Mouse (Mus musculus) limb, embryonic 14.5 days (tissue): Measurements from ENCODE around the gene Otud3. TPM values are rescaled to one million over a fixed set of nuclear protein-coding genes. Genes with fewer than 3 reads are reported as not detected.

Experiments used
- ATAC-seq: fragments of 200-750 bp; cut with Nextera tagmentation; 2 replicates; pipeline ENCODE4 v1.8.0; 2017; ENCODE audit warnings: low read depth, moderate number of reproducible peaks, moderate TSS enrichment; ENCODE audit not compliant: low FRiP score
- DNase-seq: peaks from one replicate; pipeline ENCODE4 v3.0.0-alpha.2; 2015; ENCODE audit warnings: low spot score
- H3K27ac ChIP-seq: fragments of 300-500 bp; sonication (generic); replicated peaks from 2 replicates; pipeline ENCODE4 v1.5.1; 2014; ENCODE audit warnings: low read depth, mild to moderate bottlenecking, low read length, moderate library complexity, mixed read lengths
- H3K27me3 ChIP-seq: fragments of 300-500 bp; sonication (generic); 2 replicates; pipeline ENCODE4 v1.6.1; 2014; ENCODE audit warnings: low read length, mixed read lengths; ENCODE audit not compliant: control insufficient read depth, insufficient read depth
- H3K36me3 ChIP-seq: fragments of 300-500 bp; sonication (generic); 2 replicates; pipeline ENCODE4 v1.6.1; 2014; ENCODE audit warnings: mild to moderate bottlenecking, low read length, moderate library complexity, mixed read lengths; ENCODE audit not compliant: control insufficient read depth, insufficient read depth
- H3K4me1 ChIP-seq: fragments of 300-500 bp; sonication (generic); 2 replicates; pipeline ENCODE4 v1.6.1; 2014; ENCODE audit warnings: antibody characterized with exemption, low read length, mixed read lengths; ENCODE audit not compliant: control insufficient read depth, insufficient read depth
- H3K4me2 ChIP-seq: fragments of 300-500 bp; sonication (generic); replicated peaks from 2 replicates; pipeline ENCODE4 v1.6.1; 2014; ENCODE audit warnings: low read depth, mild to moderate bottlenecking, low read length, moderate library complexity; ENCODE audit not compliant: severe bottlenecking
- H3K4me3 ChIP-seq: fragments of 300-500 bp; sonication (generic); replicated peaks from 2 replicates; pipeline ENCODE4 v1.5.1; 2014; ENCODE audit warnings: low read length
- H3K9ac ChIP-seq: fragments of 300-500 bp; sonication (generic); 2 replicates; pipeline ENCODE4 v1.6.1; 2014; ENCODE audit warnings: mild to moderate bottlenecking, low read depth, low read length, moderate library complexity; ENCODE audit not compliant: severe bottlenecking
- H3K9me3 ChIP-seq: fragments of 300-500 bp; sonication (generic); 2 replicates; pipeline ENCODE4 v1.6.1; 2016; ENCODE audit warnings: low read length; ENCODE audit not compliant: control insufficient read depth
- POLR2A ChIP-seq: fragments of 200-500 bp; IDR thresholded peaks from 2 replicates; pipeline ENCODE4 v1.8.0; 2012; ENCODE audit warnings: inconsistent platforms, mild to moderate bottlenecking, moderate library complexity, borderline replicate concordance; ENCODE audit not compliant: insufficient read depth, insufficient read length; ENCODE audit errors: extremely low read depth
- WGBS: fragments of 180-500 bp; shearing (Covaris S2); extraction: QIAGEN DNeasy Blood & Tissue Kit; methylation state at CpG from one replicate; pipeline ENCODE4 v1.1.7; 2014; 5-methylcytosine and 5-hydroxymethylcytosine counted together
- polyA plus RNA-seq, 2 experiments: library from polyadenylated mRNA; depleted of rRNA in 1 of 2; stranded (reverse) in 1 of 2; unstranded in 1 of 2; fragments of >200 nt; fragmentation: Nextera tagmentation in 1 of 2; extraction: Ambion mirVana in 1 of 2; gene quantifications; 2 replicates each; pipeline versions ENCODE4 v1.2.1 to v1.2.3; 2012 to 2014

Gene Otud3
- polyA plus RNA-seq (2012; rRNA removed) (7.0 and 8.2 TPM in 2 replicates), polyA plus RNA-seq (2014; fragmentation: Nextera tagmentation; extraction: Ambion mirVana) (2.7 and 4.2 TPM in 2 replicates)

GRCm38 (mm10) chr4:138913797-138914196 is at the start of gene Otud3:
Gene Otud3, minus strand, starts transcription at chr4:138913945.
- H3K27me3 ChIP-seq, result no peaks in the 10 kb centered on the region
- 1% methylated on average over 39 of the region's 39 CpGs for WGBS
- peak; percentile 97 for ATAC-seq
- H3K4me2 ChIP-seq, result peak within 1 kb of the TSS; percentile 89
- no peak within 1 kb of the TSS for H3K27ac ChIP-seq
- DNase-seq, result peak; percentile 93
- no peaks in the 10 kb centered on the region for H3K36me3 ChIP-seq
- H3K4me1 ChIP-seq, result peaks cover 9% of the 10 kb centered on the region; the same call in 1 of the 2 replicates
- TF ChIP-seq POLR2A, result peak; percentile 89; the same call in 1 of the 2 replicates
- H3K9me3 ChIP-seq, result no peaks in the 10 kb centered on the region
- H3K9ac ChIP-seq, result peak within 1 kb of the TSS; percentile 85
- H3K4me3 ChIP-seq, result peak within 1 kb of the TSS; percentile 90

GRCm38 (mm10) chr4:138962719-138963118 is 49.0 kb upstream of the Otud3 start:
- Histone ChIP-seq H3K27ac (no peak overlapping the region), H3K27me3 (no peaks in the 10 kb centered on the region), H3K36me3 (no peaks in the 10 kb centered on the region), H3K4me1 (no peaks in the 10 kb centered on the region), H3K4me3 (no peak overlapping the region), H3K9ac (no peak overlapping the region), H3K9me3 (no peaks in the 10 kb centered on the region), H3K4me2 (no peak overlapping the region)
- no peak for TF ChIP-seq POLR2A
- WGBS, result 70% methylated on average over 5 of the region's 5 CpGs
- DNase-seq, result no peak
- no peak for ATAC-seq

GRCm38 (mm10) chr4:138959926-138960325 is 46.2 kb upstream of the Otud3 start:
- Histone ChIP-seq H3K9me3 (no peaks in the 10 kb centered on the region), H3K36me3 (no peaks in the 10 kb centered on the region), H3K4me3 (no peak overlapping the region), H3K27ac (no peak overlapping the region), H3K4me2 (no peak overlapping the region), H3K27me3 (no peaks in the 10 kb centered on the region), H3K9ac (no peak overlapping the region), H3K4me1 (no peaks in the 10 kb centered on the region)
- TF ChIP-seq POLR2A, result no peak
- 70% methylated on average over 7 of the region's 7 CpGs for WGBS
- DNase-seq (no peak), ATAC-seq (no peak)

GRCm38 (mm10) chr4:138959120-138959519 is 45.4 kb upstream of the Otud3 start:
- no peaks in the 10 kb centered on the region for H3K36me3 ChIP-seq
- no peak overlapping the region for H3K9ac ChIP-seq
- no peaks in the 10 kb centered on the region for H3K27me3 ChIP-seq
- ATAC-seq (no peak), DNase-seq (no peak)
- H3K9me3 ChIP-seq, result no peaks in the 10 kb centered on the region
- H3K27ac ChIP-seq, result no peak overlapping the region
- TF ChIP-seq POLR2A, result no peak
- H3K4me2 ChIP-seq, result no peak overlapping the region
- WGBS, result 86% methylated on average over 15 of the region's 15 CpGs
- no peaks in the 10 kb centered on the region for H3K4me1 ChIP-seq
- no peak overlapping the region for H3K4me3 ChIP-seq

- no peaks in the 10 kb centered on the region for H3K27me3 ChIP-seq
- H3K27ac ChIP-seq, result no peak overlapping the region
- H3K4me1 ChIP-seq, result no peaks in the 10 kb centered on the region
- no peak for TF ChIP-seq POLR2A
- H3K4me3 ChIP-seq, result no peak overlapping the region
- no peak overlapping the region for H3K4me2 ChIP-seq
- ATAC-seq (no peak), DNase-seq (no peak)
- no peaks in the 10 kb centered on the region for H3K9me3 ChIP-seq
- H3K36me3 ChIP-seq, result no peaks in the 10 kb centered on the region
- WGBS, result 86% methylated on average over 9 of the region's 9 CpGs
- no peak overlapping the region for H3K9ac ChIP-seq
Observed at GRCm38 (mm10) chr4:138958612-138959011, 44.9 kb upstream of the Otud3 start.

- no peak overlapping the region for H3K4me3 ChIP-seq
- 90% methylated on average over 2 of the region's 2 CpGs for WGBS
- H3K9ac ChIP-seq, result no peak overlapping the region
- DNase-seq (no peak), ATAC-seq (no peak)
- H3K4me2 ChIP-seq, result no peak overlapping the region
- no peaks in the 10 kb centered on the region for H3K27me3 ChIP-seq
- no peak overlapping the region for H3K27ac ChIP-seq
- no peak for TF ChIP-seq POLR2A
- no peaks in the 10 kb centered on the region for H3K36me3 ChIP-seq
- H3K9me3 ChIP-seq, result no peaks in the 10 kb centered on the region
- H3K4me1 ChIP-seq, result no peaks in the 10 kb centered on the region
Observed at GRCm38 (mm10) chr4:138948257-138948656, 34.5 kb upstream of the Otud3 start.
